Mouse (Mus musculus): ENCODE results near the gene Gm14139.
A peak's percentile ranks its signal among the peaks of the same experiment; 100 is the strongest.
"Not testable (repeated sequence)": the region's sequence is repeated elsewhere in the genome, so short reads cannot be mapped to it uniquely, and the experiment has no call there.

Gene Gm14139

GRCm38 (mm10) chr2:150181570-150181999 lies at the start of gene Gm14139:
Gm14139 (plus strand) TSS chr2:150181755.
- DNase-seq (ENCODE audit: low read depth, low spot score): not testable (repeated sequence)

DNA sequence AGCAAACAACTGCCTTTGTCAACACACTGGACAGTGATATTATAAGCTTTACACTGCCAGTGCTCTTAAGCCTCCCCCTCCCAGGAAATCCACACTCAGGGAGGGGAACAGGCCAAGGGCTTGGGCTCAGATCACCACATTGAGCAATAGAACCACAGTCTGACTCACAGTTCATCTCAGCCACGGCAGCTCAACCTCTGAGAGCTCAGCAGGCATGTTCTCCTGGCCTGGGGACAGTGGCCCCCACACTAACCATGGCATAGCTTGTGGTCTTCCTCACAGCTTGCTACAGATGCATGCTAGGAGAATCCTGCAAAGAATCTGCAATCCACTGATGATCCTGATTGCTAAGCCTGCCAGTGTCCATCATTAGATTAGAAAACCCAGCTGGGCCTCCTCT lies 49.6 kb upstream of the Gm14139 start:
- not testable (repeated sequence) for DNase-seq (ENCODE audit: low read depth, low spot score)

- DNase-seq (ENCODE audit: low read depth, low spot score): no peak
Measured at GRCm38 (mm10) chr2:150132773-150133172, 48.8 kb upstream of the Gm14139 start.

- DNase-seq (ENCODE audit: low read depth, low spot score): peak; percentile 84
Measured at GRCm38 (mm10) chr2:150136435-150136897, 45.1 kb upstream of the Gm14139 start, which contains the start of gene Zfp120. Zfp120 (minus strand) TSS chr2:150136708.

GRCm38 (mm10) chr2:150166703-150167102 lies 14.9 kb upstream of the Gm14139 start:
- no peak for DNase-seq (ENCODE audit: low read depth, low spot score)

DNA sequence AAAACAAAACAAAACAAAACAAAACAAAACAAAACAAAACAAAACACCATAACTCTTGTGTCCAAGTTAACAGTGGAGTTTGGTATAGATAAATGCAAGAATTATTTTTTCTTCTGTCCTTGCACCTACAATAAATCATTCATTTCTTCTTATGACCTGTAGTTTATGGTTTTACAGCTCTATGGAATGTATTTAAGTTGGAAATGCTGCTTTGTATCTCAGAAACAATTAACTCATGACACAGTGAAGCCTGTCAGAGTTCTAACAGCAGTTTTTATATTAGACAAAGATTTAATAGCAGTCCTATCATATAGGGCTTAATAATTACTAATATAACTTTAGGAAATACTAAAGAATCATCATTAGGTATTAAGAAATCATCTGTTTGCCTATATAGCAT lies 7.7 kb upstream of the Gm14139 start:
- DNase-seq (ENCODE audit: low read depth, low spot score): no peak

- DNase-seq (ENCODE audit: low read depth, low spot score): not testable (repeated sequence)
Measured at GRCm38 (mm10) chr2:150179579-150179978, 2.0 kb upstream of the Gm14139 start, which contains the start of gene Gm10770. Gm10770 (minus strand) TSS chr2:150179679.

- not testable (repeated sequence) for DNase-seq (ENCODE audit: low read depth, low spot score)
Measured at GRCm38 (mm10) chr2:150181046-150181445, 509 bp upstream of the Gm14139 start.

GRCm38 (mm10) chr2:150217600-150218362 lies 36.2 kb downstream of the Gm14139 start, which contains the start of gene Zfp937:
Zfp937 (plus strand) TSS chr2:150218073.
- DNase-seq (ENCODE audit: low read depth, low spot score): peak; percentile 19

DNA sequence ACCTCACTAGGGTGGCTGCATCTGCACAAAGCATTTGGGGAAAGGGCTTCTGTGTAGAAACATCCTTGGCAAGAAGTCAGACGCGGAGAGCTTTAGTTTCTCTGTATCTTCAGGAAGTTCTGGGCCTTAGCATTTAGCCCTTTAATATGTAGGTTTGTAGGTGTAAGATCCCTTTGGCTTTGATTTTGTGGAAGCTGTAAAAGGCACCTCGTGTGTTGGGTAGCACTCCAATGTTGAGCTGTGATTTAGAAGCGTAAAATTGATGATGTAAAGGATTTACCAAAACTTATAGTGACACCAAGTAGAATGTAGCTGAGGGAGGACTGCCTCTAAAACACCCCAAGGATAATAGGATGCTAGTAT lies 36.8 kb downstream of the Gm14139 start:
- DNase-seq (ENCODE audit: low read depth, low spot score): not testable (repeated sequence)

GRCm38 (mm10) chr2:150223263-150223662 lies 41.7 kb downstream of the Gm14139 start:
- not testable (repeated sequence) for DNase-seq (ENCODE audit: low read depth, low spot score)

All from retina, postnatal 7 days (tissue).